Mouse (Mus musculus) kidney, adult 2 months (tissue): Measurements from ENCODE around the gene Cmc2. TPM values are rescaled to one million over a fixed set of nuclear protein-coding genes. Genes with fewer than 3 reads are reported as not detected.

Experiments used
- DNase-seq: peaks from one replicate; pipeline ENCODE4 v3.0.0; 2021
- H3K27ac ChIP-seq: fragments of 200-500 bp; 2 replicates; pipeline ENCODE4 v1.5.1; 2012; ENCODE audit warnings: low read depth, low read length, control low read depth, inconsistent platforms; ENCODE audit not compliant: insufficient read depth
- H3K27me3 ChIP-seq: fragments of 200-500 bp; replicated peaks from 2 replicates; pipeline ENCODE4 v1.6.1; 2012; ENCODE audit warnings: mild to moderate bottlenecking, moderate library complexity, low read length, inconsistent platforms; ENCODE audit not compliant: control insufficient read depth, insufficient read depth
- H3K36me3 ChIP-seq: fragments of 200-500 bp; 2 replicates; pipeline ENCODE4 v1.6.1; 2012; ENCODE audit warnings: mild to moderate bottlenecking, moderate library complexity, low read length, inconsistent platforms; ENCODE audit not compliant: control insufficient read depth, insufficient read depth
- H3K4me1 ChIP-seq: fragments of 200-500 bp; 2 replicates; pipeline ENCODE4 v1.6.1; 2011; ENCODE audit warnings: low read length; ENCODE audit not compliant: control insufficient read depth, insufficient read depth
- H3K4me3 ChIP-seq: fragments of 200-500 bp; 2 replicates; pipeline ENCODE4 v1.5.1; 2011; ENCODE audit warnings: mild to moderate bottlenecking, low read depth, low read length, control low read depth; ENCODE audit not compliant: insufficient read depth
- CTCF ChIP-seq: fragments of 200-500 bp; conservative IDR thresholded peaks from 2 replicates; pipeline ENCODE4 v1.5.1; 2011; ENCODE audit warnings: low read depth, mild to moderate bottlenecking, control low read depth, low read length, moderate library complexity, mixed read lengths; ENCODE audit not compliant: insufficient read depth, insufficient read length
- POLR2A ChIP-seq: fragments of 200-500 bp; IDR thresholded peaks from one replicate; pipeline ENCODE4 v1.6.1; 2011; ENCODE audit warnings: low read depth, low read length, control low read depth
- WGBS: fragments of 180-500 bp; shearing (Covaris S2); methylation state at CpG from one replicate; pipeline ENCODE4 v1.1.7; 2018; 5-methylcytosine and 5-hydroxymethylcytosine counted together
- polyA plus RNA-seq: library from polyadenylated mRNA; depleted of rRNA; stranded (reverse); fragments of >200 nt; gene quantifications from 2 replicates; pipeline ENCODE4 v1.2.3, GENCODE M21; 2012

The Cmc2 gene
- polyA plus RNA-seq, 1 experiment, result 17.7 TPM

- no peaks in the 10 kb centered on the region for H3K36me3 ChIP-seq
- DNase-seq, result no peak
- no peaks in the 10 kb centered on the region for H3K27me3 ChIP-seq
- peak overlapping the region; percentile 93 for H3K27ac ChIP-seq
- no peak for TF ChIP-seq CTCF
- no peak for TF ChIP-seq POLR2A
- under 1% methylated on average over 22 of the region's 22 CpGs for WGBS
- peak overlapping the region; percentile 84 for H3K4me3 ChIP-seq
- H3K4me1 ChIP-seq, result peaks cover 3% of the 10 kb centered on the region; the same call in 1 of the 2 replicates
These were observed 284 bp downstream of the Cmc2 start for GRCm38 (mm10) chr8:116921005-116921336.

GRCm38 (mm10) chr8:116905836-116906235 lies 15.4 kb downstream of the Cmc2 start:
- DNase-seq, result no peak
- TF ChIP-seq POLR2A (no peak), CTCF (no peak)
- H3K4me1 ChIP-seq, result no peaks in the 10 kb centered on the region
- H3K4me3 ChIP-seq, result no peak overlapping the region
- WGBS, result 97% methylated on average over 4 of the region's 4 CpGs
- no peaks in the 10 kb centered on the region; the same call in 1 of the 2 replicates for H3K36me3 ChIP-seq
- no peak overlapping the region for H3K27ac ChIP-seq
- no peaks in the 10 kb centered on the region for H3K27me3 ChIP-seq

DNA sequence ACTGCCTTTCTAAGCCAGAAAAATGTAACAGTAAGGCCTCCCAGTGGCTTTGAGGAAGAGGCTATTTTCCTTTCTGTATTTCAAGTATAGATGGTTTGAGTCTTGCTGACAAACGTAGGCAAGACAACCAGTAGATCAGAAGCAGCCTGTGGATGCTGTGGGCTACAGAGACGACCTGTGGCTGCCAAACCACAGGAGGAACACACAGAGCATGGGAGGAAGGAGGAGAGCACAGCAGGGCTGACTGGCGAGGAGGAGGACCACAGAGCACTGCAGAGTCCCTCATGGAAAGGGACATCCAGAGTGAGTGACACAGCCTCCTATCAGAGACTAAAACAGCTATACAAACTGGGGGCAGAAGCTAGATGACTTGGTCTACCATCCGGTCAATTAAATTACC lies 16.0 kb downstream of the Cmc2 start:
- no peak for DNase-seq
- H3K27ac ChIP-seq, result no peak overlapping the region
- H3K4me3 ChIP-seq, result no peak overlapping the region
- H3K27me3 ChIP-seq, result no peaks in the 10 kb centered on the region
- no peaks in the 10 kb centered on the region; the same call in 1 of the 2 replicates for H3K36me3 ChIP-seq
- H3K4me1 ChIP-seq, result no peaks in the 10 kb centered on the region
- TF ChIP-seq POLR2A, result no peak
- no peak for TF ChIP-seq CTCF
- 95% methylated on average over 4 of the region's 4 CpGs for WGBS

DNA sequence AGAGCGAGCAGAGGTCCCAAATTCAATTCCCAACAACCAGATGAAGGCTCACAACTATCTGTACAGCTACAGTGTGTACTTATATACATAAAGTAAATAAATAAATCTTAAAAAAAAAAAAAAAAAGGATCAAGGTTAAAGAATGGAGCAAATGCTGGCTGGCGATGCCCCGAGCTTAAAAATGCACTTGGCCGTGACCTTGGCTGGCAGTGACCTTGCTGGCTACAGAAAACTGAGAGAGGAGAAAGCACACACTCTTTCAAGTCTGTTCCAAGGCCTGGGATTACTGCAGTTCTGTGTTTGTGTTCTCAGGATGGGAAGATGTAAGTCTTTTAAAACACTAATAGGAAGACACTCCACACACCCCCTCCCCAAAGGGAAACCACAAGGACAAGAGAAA lies 16.5 kb downstream of the Cmc2 start:
- 89% methylated on average over 4 of the region's 4 CpGs for WGBS
- no peak overlapping the region for H3K27ac ChIP-seq
- no peaks in the 10 kb centered on the region for H3K4me1 ChIP-seq
- H3K36me3 ChIP-seq, result no peaks in the 10 kb centered on the region; the same call in 1 of the 2 replicates
- H3K27me3 ChIP-seq, result no peaks in the 10 kb centered on the region
- H3K4me3 ChIP-seq, result no peak overlapping the region
- no peak for DNase-seq
- TF ChIP-seq POLR2A, result no peak
- no peak for TF ChIP-seq CTCF

DNA sequence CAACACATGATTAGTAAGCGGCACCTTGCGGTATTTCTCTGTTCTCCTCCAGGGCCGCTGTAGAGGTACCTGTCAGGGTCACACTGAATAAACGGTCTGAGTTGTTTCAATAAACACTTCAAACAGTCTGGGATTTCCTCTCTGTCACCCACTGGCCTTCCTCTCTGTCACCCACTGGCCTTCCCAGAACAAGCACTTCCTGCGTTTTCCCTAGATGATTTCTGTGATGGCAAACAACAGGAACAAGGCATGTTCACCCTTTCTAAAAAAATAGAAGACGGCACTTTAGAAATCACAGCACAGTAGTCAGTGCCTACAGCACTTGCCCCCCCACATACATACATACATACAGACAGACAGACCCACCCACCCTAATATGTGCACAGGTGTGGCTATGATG lies 25.7 kb downstream of the Cmc2 start:
- H3K27ac ChIP-seq, result no peak overlapping the region
- H3K4me3 ChIP-seq, result no peak overlapping the region
- H3K27me3 ChIP-seq, result no peaks in the 10 kb centered on the region
- 78% methylated on average over 6 of the region's 6 CpGs for WGBS
- no peaks in the 10 kb centered on the region for H3K4me1 ChIP-seq
- DNase-seq, result peak; percentile 34
- H3K36me3 ChIP-seq, result no peaks in the 10 kb centered on the region; the same call in 1 of the 2 replicates
- TF ChIP-seq POLR2A, result no peak
- TF ChIP-seq CTCF, result no peak

DNA sequence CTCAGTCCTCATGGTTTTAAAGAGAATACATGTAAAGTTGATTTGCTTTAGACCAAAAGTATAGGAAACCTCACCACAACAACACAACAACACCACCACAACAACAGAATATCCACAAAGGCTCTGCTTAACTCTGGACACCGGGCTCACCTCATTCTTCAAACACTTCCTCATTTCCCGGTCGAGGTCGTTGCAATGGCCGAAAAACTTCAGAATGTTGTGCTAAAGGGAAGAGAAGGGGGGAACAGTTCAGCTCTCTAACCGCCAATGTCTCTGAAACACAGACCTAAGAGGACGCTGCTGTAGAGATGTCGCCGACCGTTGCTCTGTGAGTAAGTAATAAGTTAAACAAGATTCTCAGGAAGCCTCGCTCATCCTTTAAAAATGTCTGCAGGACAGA lies 27.3 kb downstream of the Cmc2 start:
- Histone ChIP-seq H3K27ac (no peak overlapping the region), H3K36me3 (no peaks in the 10 kb centered on the region; the same call in 1 of the 2 replicates), H3K27me3 (no peaks in the 10 kb centered on the region), H3K4me3 (no peak overlapping the region), H3K4me1 (no peaks in the 10 kb centered on the region)
- DNase-seq, result no peak
- TF ChIP-seq CTCF (no peak), POLR2A (no peak)
- 86% methylated on average over 11 of the region's 11 CpGs for WGBS

GRCm38 (mm10) chr8:116892636-116893035 lies 28.6 kb downstream of the Cmc2 start:
- Histone ChIP-seq H3K36me3 (no peaks in the 10 kb centered on the region; the same call in 1 of the 2 replicates), H3K4me3 (no peak overlapping the region), H3K4me1 (no peaks in the 10 kb centered on the region), H3K27me3 (no peaks in the 10 kb centered on the region), H3K27ac (no peak overlapping the region)
- WGBS, result 68% methylated on average over 9 of the region's 9 CpGs
- no peak for DNase-seq
- TF ChIP-seq CTCF, result no peak
- TF ChIP-seq POLR2A, result no peak

GRCm38 (mm10) chr8:116892130-116892529 lies 29.1 kb downstream of the Cmc2 start:
- no peaks in the 10 kb centered on the region for H3K27me3 ChIP-seq
- TF ChIP-seq POLR2A, result no peak
- no peak for TF ChIP-seq CTCF
- 83% methylated on average over 3 of the region's 3 CpGs for WGBS
- no peaks in the 10 kb centered on the region; the same call in 1 of the 2 replicates for H3K36me3 ChIP-seq
- H3K27ac ChIP-seq, result no peak overlapping the region
- no peak overlapping the region for H3K4me3 ChIP-seq
- no peak for DNase-seq
- H3K4me1 ChIP-seq, result no peaks in the 10 kb centered on the region
